Mouse (Mus musculus): Measurements from ENCODE around the gene Klhl21. TPM values are rescaled to one million over a fixed set of nuclear protein-coding genes. Genes with fewer than 3 reads are reported as not detected.
"Not testable (repeated sequence)": the region's sequence is repeated elsewhere in the genome, so short reads cannot be mapped to it uniquely, and the experiment has no call there.

Gene Klhl21
- polyA plus RNA-seq, 1 experiment from 2014 or later = 16.2 TPM

DNA sequence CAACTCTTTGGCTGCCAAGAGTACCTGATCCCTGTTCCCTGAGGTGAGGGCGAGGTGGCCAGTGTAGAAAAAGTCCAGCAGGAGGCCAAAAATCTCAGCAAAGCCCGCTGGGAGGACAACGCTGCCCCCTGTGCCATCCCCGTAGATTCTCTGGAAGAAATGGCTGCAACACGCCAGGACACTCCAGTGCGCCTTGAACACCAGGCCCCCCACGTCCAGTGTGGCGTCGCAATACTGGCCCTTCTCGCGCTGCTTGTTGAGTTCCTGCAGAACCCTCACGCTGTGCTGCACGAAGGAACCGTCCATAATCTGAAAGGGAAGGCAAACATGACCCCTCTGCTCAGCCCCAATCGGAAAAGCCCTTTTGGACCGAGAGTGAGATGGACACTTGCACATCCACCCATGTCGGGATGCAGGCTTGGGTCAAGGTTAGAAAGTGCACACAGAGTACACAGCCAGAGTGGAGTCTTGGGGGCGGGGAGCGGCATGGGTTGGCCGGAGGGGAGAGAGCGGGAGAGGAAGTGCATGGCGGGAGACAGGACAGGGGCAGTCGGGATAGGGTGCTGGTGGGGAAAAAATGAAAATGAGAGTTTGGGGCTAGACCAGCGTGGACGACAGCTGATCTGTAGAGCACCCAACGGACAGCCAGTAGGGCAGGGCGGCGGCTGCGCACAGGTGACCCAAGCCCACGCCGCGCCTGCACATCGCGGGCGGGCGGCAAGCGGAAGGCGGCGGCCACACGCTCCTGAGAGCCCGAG, 18.3 kb downstream of the Klhl21 start:
- Histone ChIP-seq H3K9me3 (no peaks in the 10 kb centered on the region), H3K27me3 (no peaks in the 10 kb centered on the region), H3K4me3 (peak overlapping the region; percentile 87), H3K27ac (peak overlapping the region; percentile 80), H3K4me2 (peak overlapping the region; percentile 92), H3K9ac (peak overlapping the region; percentile 82), H3K36me3 (peaks cover 33% of the 10 kb centered on the region), H3K4me1 (peaks cover 49% of the 10 kb centered on the region)
- WGBS = 2% methylated on average over 38 of the region's 41 CpGs
- peak; percentile 42 for ATAC-seq (ENCODE audit: insufficient number of reproducible peaks, low FRiP score, low TSS enrichment, low read depth)

DNA sequence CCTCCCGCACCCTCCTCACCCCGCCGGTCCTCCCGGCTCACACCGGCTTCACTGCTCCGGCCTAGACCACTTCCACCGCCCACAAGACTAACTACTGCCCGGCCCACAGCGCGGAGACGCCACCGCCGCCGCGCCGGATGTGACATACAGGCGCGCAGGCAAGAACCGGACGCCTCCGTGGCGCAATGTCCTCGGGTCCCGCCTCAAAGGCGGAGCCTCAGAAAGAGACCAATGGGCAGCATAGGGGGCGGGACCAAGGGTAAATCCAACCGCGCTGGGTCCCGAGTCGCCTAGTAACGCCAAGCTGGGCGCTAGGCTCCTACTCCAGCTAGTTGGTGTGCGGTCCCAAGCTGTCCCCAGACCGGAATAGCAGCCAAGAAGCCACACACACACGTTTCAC, 18.9 kb downstream of the Klhl21 start, which contains the start of gene Zbtb48:
Zbtb48 (minus strand) TSS at position 148 of the 400 bp plus-strand sequence.
- Histone ChIP-seq H3K4me3 (peak within 1 kb of the TSS; percentile 87), H3K27ac (peak within 1 kb of the TSS; percentile 80), H3K36me3 (peaks cover 28% of the 10 kb centered on the region), H3K4me2 (peak within 1 kb of the TSS; percentile 92), H3K27me3 (no peaks in the 10 kb centered on the region), H3K9ac (peak within 1 kb of the TSS; percentile 82), H3K4me1 (peaks cover 49% of the 10 kb centered on the region), H3K9me3 (no peaks in the 10 kb centered on the region)
- under 1% methylated on average over 35 of the region's 35 CpGs for WGBS
- peak; percentile 94 for ATAC-seq (ENCODE audit: insufficient number of reproducible peaks, low FRiP score, low TSS enrichment, low read depth)

- Histone ChIP-seq H3K4me3 (peak overlapping the region; percentile 87; the same call in 1 of the 2 replicates), H3K36me3 (peaks cover 18% of the 10 kb centered on the region), H3K4me2 (peak overlapping the region; percentile 92), H3K9me3 (no peaks in the 10 kb centered on the region), H3K27ac (no peak overlapping the region), H3K9ac (peak overlapping the region; percentile 41), H3K4me1 (peaks cover 48% of the 10 kb centered on the region), H3K27me3 (no peaks in the 10 kb centered on the region)
- no peak for ATAC-seq (ENCODE audit: insufficient number of reproducible peaks, low FRiP score, low TSS enrichment, low read depth)
- 66% methylated on average over 15 of the region's 15 CpGs for WGBS
These were observed 19.9 kb downstream of the Klhl21 start for GRCm38 (mm10) chr4:152028456-152028855.

DNA sequence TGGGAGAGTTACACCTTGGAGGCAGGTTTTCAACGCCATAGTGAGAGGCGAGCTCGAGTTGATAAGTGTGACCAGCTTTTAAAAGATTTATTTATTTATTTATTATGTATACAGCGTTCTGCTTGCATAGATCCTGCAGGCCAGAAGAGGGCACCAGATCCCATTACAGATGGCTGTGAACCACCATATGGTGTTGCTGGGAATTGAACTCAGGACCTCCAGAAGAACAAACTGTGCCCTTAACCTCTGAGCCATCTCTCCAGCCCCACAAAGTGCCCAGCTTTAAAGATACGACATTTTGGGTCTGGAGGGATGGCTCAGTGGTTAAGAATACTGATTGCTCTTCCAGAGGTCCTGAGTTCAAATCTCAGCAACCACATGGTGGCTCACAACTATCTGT, 20.5 kb downstream of the Klhl21 start:
- WGBS = 40% methylated on average over 5 of the region's 5 CpGs
- H3K4me2 ChIP-seq = peak overlapping the region; percentile 92; the same call in 1 of the 2 replicates
- no peak overlapping the region for H3K9ac ChIP-seq

GRCm38 (mm10) chr4:152029997-152030396, 21.4 kb downstream of the Klhl21 start:
- Histone ChIP-seq H3K4me2 (peak overlapping the region; percentile 10; the same call in 1 of the 2 replicates), H3K4me1 (peaks cover 40% of the 10 kb centered on the region), H3K9me3 (no peaks in the 10 kb centered on the region), H3K27ac (peak overlapping the region; percentile 50; the same call in 1 of the 2 replicates), H3K36me3 (peaks cover 3% of the 10 kb centered on the region; the same call in 1 of the 2 replicates), H3K4me3 (no peak overlapping the region), H3K9ac (no peak overlapping the region), H3K27me3 (no peaks in the 10 kb centered on the region)
- no peak for ATAC-seq (ENCODE audit: insufficient number of reproducible peaks, low FRiP score, low TSS enrichment, low read depth)
- 65% methylated on average over 4 of the region's 4 CpGs for WGBS

More for the DNA sequence above, 20.5 kb downstream of the Klhl21 start:
- Histone ChIP-seq H3K27me3 (no peaks in the 10 kb centered on the region), H3K4me3 (no peak overlapping the region), H3K27ac (no peak overlapping the region), H3K36me3 (peaks cover 12% of the 10 kb centered on the region), H3K9me3 (no peaks in the 10 kb centered on the region), H3K4me1 (peaks cover 46% of the 10 kb centered on the region)
- no peak for ATAC-seq (ENCODE audit: insufficient number of reproducible peaks, low FRiP score, low TSS enrichment, low read depth)

DNA sequence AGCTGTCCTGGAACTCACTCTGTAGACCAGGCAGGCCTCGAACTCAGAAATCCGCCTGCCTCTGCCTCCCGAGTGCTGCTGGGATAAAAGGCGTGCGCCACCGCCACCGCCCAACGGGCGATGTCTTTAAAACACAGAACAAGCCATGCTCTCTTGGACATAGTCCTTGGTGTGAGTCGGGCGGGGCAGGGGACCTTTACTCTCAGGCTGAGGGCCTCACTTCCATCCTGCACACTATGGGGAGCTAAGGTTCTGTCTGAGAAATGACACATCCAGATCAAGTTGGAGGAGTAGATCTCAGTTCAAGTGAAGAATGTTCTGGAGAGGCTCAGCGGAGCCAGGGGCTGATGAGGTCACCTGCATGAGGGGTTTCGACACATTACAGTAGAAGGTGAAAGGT, 24.3 kb downstream of the Klhl21 start:
- no peaks in the 10 kb centered on the region for H3K27me3 ChIP-seq
- H3K9me3 ChIP-seq = no peaks in the 10 kb centered on the region
- 87% methylated on average over 13 of the region's 13 CpGs for WGBS
- H3K4me3 ChIP-seq = no peak overlapping the region
- H3K4me2 ChIP-seq = no peak overlapping the region
- ATAC-seq (ENCODE audit: insufficient number of reproducible peaks, low FRiP score, low TSS enrichment, low read depth) = no peak
- H3K4me1 ChIP-seq = peaks cover 19% of the 10 kb centered on the region
- H3K27ac ChIP-seq = no peak overlapping the region
- no peaks in the 10 kb centered on the region for H3K36me3 ChIP-seq
- no peak overlapping the region for H3K9ac ChIP-seq

- not testable (repeated sequence) for H3K27ac ChIP-seq; H3K4me2 ChIP-seq; H3K4me3 ChIP-seq; H3K9me3 ChIP-seq; H3K36me3 ChIP-seq; H3K27me3 ChIP-seq; H3K9ac ChIP-seq; ATAC-seq (ENCODE audit: insufficient number of reproducible peaks, low FRiP score, low TSS enrichment, low read depth)
- WGBS = 91% methylated on average over 6 of the region's 6 CpGs
- H3K4me1 ChIP-seq = peaks cover 21% of the 10 kb centered on the region
These were observed 27.9 kb downstream of the Klhl21 start for GRCm38 (mm10) chr4:152036464-152036863.

DNA sequence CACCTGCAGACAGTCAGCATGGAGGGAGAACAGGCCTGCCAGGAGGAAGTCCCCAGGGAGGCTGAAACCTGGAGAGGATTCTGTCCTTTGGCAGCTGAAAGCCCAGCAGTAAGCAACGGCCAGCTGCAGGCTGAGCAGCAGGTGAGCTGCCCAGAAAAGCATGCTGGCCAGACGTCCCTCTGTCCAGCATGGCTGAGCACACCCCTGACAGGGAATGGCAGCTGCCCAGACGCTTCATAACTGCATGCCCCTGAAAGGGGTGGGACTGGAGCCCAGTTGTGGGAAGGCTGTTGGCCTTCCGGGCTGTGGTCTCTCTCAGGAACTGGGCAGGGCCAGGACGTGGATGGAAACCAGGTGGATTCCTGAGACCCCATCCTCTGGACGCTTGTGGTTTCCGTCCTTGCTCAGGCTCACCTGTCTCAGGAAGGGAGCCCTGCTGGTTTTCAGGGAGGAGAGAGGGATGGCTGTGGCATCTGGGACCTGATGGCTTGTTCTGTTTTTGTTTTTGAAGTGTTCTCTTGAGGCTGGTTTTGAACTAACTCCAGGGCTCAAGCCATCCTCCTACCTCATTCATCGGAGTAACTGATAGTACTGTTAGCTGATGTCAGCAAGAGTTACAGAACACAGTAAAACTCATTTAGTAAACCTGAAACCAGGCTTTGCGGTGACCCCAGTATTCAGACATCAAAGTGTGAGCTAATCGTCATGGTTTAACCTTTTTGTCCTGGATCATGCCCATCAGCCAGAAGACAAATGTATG, 29.8 kb downstream of the Klhl21 start, which contains the start of gene Tas1r1:
Tas1r1 (minus strand) TSS at position 344 of the 760 bp plus-strand sequence.
- Histone ChIP-seq H3K9me3 (no peaks in the 10 kb centered on the region), H3K9ac (peak within 1 kb of the TSS; percentile 96), H3K4me3 (peak within 1 kb of the TSS; percentile 100), H3K4me2 (peak within 1 kb of the TSS; percentile 88), H3K27me3 (no peaks in the 10 kb centered on the region), H3K27ac (peak within 1 kb of the TSS; percentile 43), H3K4me1 (peaks cover 21% of the 10 kb centered on the region), H3K36me3 (peaks cover 25% of the 10 kb centered on the region)
- 36% methylated on average over 10 of the region's 10 CpGs for WGBS
- peak; percentile 25; the same call in 1 of the 2 replicates for ATAC-seq (ENCODE audit: insufficient number of reproducible peaks, low FRiP score, low TSS enrichment, low read depth)

DNA sequence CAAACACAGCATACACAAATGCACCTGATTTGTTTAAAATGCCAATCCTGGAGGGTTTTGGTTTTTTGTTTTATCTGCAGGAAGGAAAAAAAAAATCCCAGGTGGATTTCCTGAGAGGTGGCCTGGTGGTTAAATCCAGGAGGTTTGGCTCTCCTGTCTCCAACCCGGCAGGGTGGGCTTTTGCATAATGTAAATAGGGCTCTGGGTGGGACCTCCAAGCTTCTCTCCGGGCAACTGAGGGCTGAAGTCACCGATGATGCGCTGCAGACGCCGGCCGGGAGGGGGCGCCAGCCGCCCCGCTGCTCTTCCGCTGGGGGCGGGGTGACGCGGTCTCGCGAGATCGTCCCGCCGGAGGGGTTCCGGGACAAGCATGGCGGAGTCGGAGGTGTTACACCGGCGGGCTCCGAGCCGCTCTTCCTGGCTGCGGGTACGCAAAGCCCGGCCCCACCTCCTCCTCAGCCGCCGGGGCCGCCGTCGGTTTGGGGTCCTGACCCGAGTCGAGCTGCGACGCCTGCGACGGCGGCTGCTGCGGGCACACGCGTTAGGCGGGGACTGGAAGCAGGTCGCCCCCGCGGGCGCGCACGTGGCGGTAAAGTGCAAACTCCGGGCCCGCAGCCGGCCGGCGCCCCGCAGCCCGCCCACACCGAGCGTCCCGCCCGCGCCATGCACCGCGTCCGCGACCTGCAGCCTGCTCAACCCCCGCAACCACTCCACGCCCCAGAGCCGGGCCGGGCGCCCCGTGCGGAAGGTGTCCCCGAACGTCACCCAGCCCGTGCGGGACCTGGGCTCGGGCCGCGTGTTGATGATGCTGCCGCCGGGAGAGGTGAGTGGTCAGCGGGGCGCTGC, 30.6 kb downstream of the Klhl21 start, which contains the start of gene Nol9:
Nol9 (plus strand) TSS at position 337 of the 846 bp plus-strand sequence.
- Histone ChIP-seq H3K4me1 (peaks cover 21% of the 10 kb centered on the region), H3K4me3 (peak within 1 kb of the TSS; percentile 100), H3K9me3 (no peaks in the 10 kb centered on the region), H3K9ac (peak within 1 kb of the TSS; percentile 96), H3K4me2 (peak within 1 kb of the TSS; percentile 88), H3K36me3 (peaks cover 33% of the 10 kb centered on the region), H3K27me3 (no peaks in the 10 kb centered on the region), H3K27ac (peak within 1 kb of the TSS; percentile 43)
- peak; percentile 71; the same call in 1 of the 2 replicates for ATAC-seq (ENCODE audit: insufficient number of reproducible peaks, low FRiP score, low TSS enrichment, low read depth)
- WGBS = under 1% methylated on average over 83 of the region's 86 CpGs

GRCm38 (mm10) chr4:152039831-152040310, 31.3 kb downstream of the Klhl21 start:
- Histone ChIP-seq H3K9ac (peak overlapping the region; percentile 96), H3K27me3 (no peaks in the 10 kb centered on the region), H3K4me3 (peak overlapping the region; percentile 100), H3K9me3 (no peaks in the 10 kb centered on the region), H3K4me2 (peak overlapping the region; percentile 88), H3K4me1 (peaks cover 21% of the 10 kb centered on the region), H3K36me3 (peaks cover 40% of the 10 kb centered on the region), H3K27ac (no peak overlapping the region)
- 4% methylated on average over 25 of the region's 25 CpGs for WGBS
- ATAC-seq (ENCODE audit: insufficient number of reproducible peaks, low FRiP score, low TSS enrichment, low read depth) = no peak

All from limb, embryonic 15.5 days (tissue).